20 mouse cellular contexts compared by ENCODE assay signal in genomic region chr17:5896066-5896465, GRCm38 (mm10). TPM values are rescaled to one million over a fixed set of nuclear protein-coding genes. Genes with fewer than 3 reads are reported as not detected.
DNase-seq lines count a peak whose midpoint lies in the region; ATAC-seq and TF ChIP-seq lines count a peak whose summit lies in the region.
"Had no signal": no experiment of that assay in that cellular context is flagged by ENCODE, and none has a peak within 500 bp of the region (broad histone marks: within the 10 kb centered on the region; RNA-seq: fewer than 3 reads in every experiment).

No protein-coding gene starts in this region.

- H3K4me1 ChIP-seq in kidney, postnatal 0 days (replicated peaks; ENCODE audit: insufficient read depth, low read length) = no peaks in the 10 kb centered on the region
- H3K4me1 ChIP-seq in embryonic facial prominence, embryonic 14.5 days (ENCODE audit: control insufficient read depth, insufficient read depth, low read length) = no peaks in the 10 kb centered on the region
- H3K4me1 ChIP-seq in stomach, embryonic 15.5 days = 0 out of 2 replicates have a peak, but pooled peaks cover 9% of the 10 kb centered on the region
- H3K4me1 ChIP-seq in midbrain, embryonic 10.5 days = peaks cover 22% of the 10 kb centered on the region
- H3K4me1 ChIP-seq: midbrain, embryonic 15.5 days; neural tube, embryonic 15.5 days had no signal

- peaks cover 11% of the 10 kb centered on the region; the same call in 1 of the 2 replicates for H3K36me3 ChIP-seq in kidney, postnatal 0 days (ENCODE audit: insufficient read depth, low read length)
- H3K36me3 ChIP-seq in embryonic facial prominence, embryonic 14.5 days (ENCODE audit: control insufficient read depth, insufficient read depth, low read length) = peaks cover 20% of the 10 kb centered on the region
- H3K36me3 ChIP-seq in stomach, embryonic 15.5 days = peaks cover 5% of the 10 kb centered on the region
- H3K36me3 ChIP-seq in midbrain, embryonic 10.5 days = peaks cover 15% of the 10 kb centered on the region
- H3K36me3 ChIP-seq: midbrain, embryonic 15.5 days had no signal

- no peak overlapping the region for H3K4me3 ChIP-seq in kidney, postnatal 0 days (replicated peaks; ENCODE audit: low read depth, low read length)
- no peak overlapping the region for H3K4me3 ChIP-seq in embryonic facial prominence, embryonic 14.5 days (ENCODE audit: low read depth, low read length)
- H3K4me3 ChIP-seq in stomach, embryonic 15.5 days (replicated peaks) = no peak overlapping the region
- H3K4me3 ChIP-seq in midbrain, embryonic 10.5 days = no peak overlapping the region
- H3K4me3 ChIP-seq: erythroblast, embryonic 14.5 days; heart, adult 2 months; heart, embryonic 15.5 days; midbrain, embryonic 15.5 days; neural tube, embryonic 15.5 days had no signal

- no peak overlapping the region for H3K4me2 ChIP-seq in kidney, postnatal 0 days (ENCODE audit: low read length)
- H3K4me2 ChIP-seq in embryonic facial prominence, embryonic 14.5 days (ENCODE audit: low read depth, low read length) = no peak overlapping the region
- H3K4me2 ChIP-seq in stomach, embryonic 15.5 days = no peak overlapping the region
- H3K4me2 ChIP-seq: heart, embryonic 15.5 days; midbrain, embryonic 15.5 days; neural tube, embryonic 15.5 days had no signal

- peak; percentile 68; the same call in 1 of the 2 replicates for ATAC-seq in kidney, postnatal 0 days (replicated peaks; ENCODE audit: low FRiP score, low read depth)
- peak; percentile 82; the same call in 1 of the 2 replicates for ATAC-seq in embryonic facial prominence, embryonic 14.5 days (ENCODE audit: low read depth)
- peak; percentile 74 for ATAC-seq in stomach, embryonic 15.5 days (ENCODE audit: insufficient read depth, low FRiP score, low read depth)
- ATAC-seq: forebrain, embryonic 14.5 days; hindbrain, postnatal 0 days; liver, postnatal 0 days; midbrain, embryonic 15.5 days had no signal

- H3K27me3 ChIP-seq in kidney, postnatal 0 days (ENCODE audit: insufficient read depth, low read length) = no peaks in the 10 kb centered on the region
- H3K27me3 ChIP-seq in embryonic facial prominence, embryonic 14.5 days (replicated peaks; ENCODE audit: control insufficient read depth, insufficient read depth, low read length) = no peaks in the 10 kb centered on the region
- H3K27me3 ChIP-seq in stomach, embryonic 15.5 days (replicated peaks) = no peaks in the 10 kb centered on the region
- H3K27me3 ChIP-seq in midbrain, embryonic 10.5 days (ENCODE audit: low read depth, poor library complexity, severe bottlenecking) = no peaks in the 10 kb centered on the region
- H3K27me3 ChIP-seq: heart, embryonic 15.5 days; midbrain, embryonic 15.5 days; neural tube, embryonic 15.5 days had no signal

- WGBS in kidney, postnatal 0 days = 51% methylated on average over 4 of the region's 4 CpGs
- 56% methylated on average over 4 of the region's 4 CpGs for WGBS in embryonic facial prominence, embryonic 14.5 days
- 45% methylated on average over 4 of the region's 4 CpGs for WGBS in stomach, embryonic 15.5 days
- 71% methylated on average over 4 of the region's 4 CpGs for WGBS in midbrain, embryonic 10.5 days

- H3K9me3 ChIP-seq in kidney, postnatal 0 days (replicated peaks; ENCODE audit: low read length) = no peaks in the 10 kb centered on the region
- no peaks in the 10 kb centered on the region for H3K9me3 ChIP-seq in embryonic facial prominence, embryonic 14.5 days (ENCODE audit: control insufficient read depth, low read length)
- no peaks in the 10 kb centered on the region for H3K9me3 ChIP-seq in stomach, embryonic 15.5 days
- no peaks in the 10 kb centered on the region for H3K9me3 ChIP-seq in midbrain, embryonic 10.5 days (replicated peaks)
- H3K9me3 ChIP-seq: heart, embryonic 15.5 days; midbrain, embryonic 15.5 days; neural tube, embryonic 15.5 days had no signal

- DNase-seq in kidney, postnatal 0 days (ENCODE audit: low spot score) = no peak
- no peak for DNase-seq in kidney, postnatal 10 days
- DNase-seq in R1 (ENCODE audit: low read depth, low spot score) = peak; percentile 53
- DNase-seq in embryonic facial prominence, embryonic 14.5 days (ENCODE audit: low spot score) = peak; percentile 39
- no peak for DNase-seq in adrenal gland, postnatal 36 days
- DNase-seq in midbrain, embryonic 10.5 days (ENCODE audit: low spot score) = no peak
- DNase-seq: adrenal gland, postnatal 14 days; gastrocnemius, postnatal 14 days; heart, adult 2 months; heart, postnatal 4 days; kidney, adult 8-10 months; layer of hippocampus, postnatal 36 days; liver, postnatal 0 days had no signal

- TF ChIP-seq CTCF in kidney, postnatal 0 days (IDR thresholded peaks at IDR 0.05; ENCODE audit: low read depth) = no peak

- no peak overlapping the region for H3K27ac ChIP-seq in kidney, postnatal 0 days
- no peak overlapping the region for H3K27ac ChIP-seq in embryonic facial prominence, embryonic 14.5 days (replicated peaks; ENCODE audit: low read depth, low read length)
- peak overlapping the region; percentile 33 for H3K27ac ChIP-seq in stomach, embryonic 15.5 days
- no peak overlapping the region for H3K27ac ChIP-seq in midbrain, embryonic 10.5 days (replicated peaks)
- H3K27ac ChIP-seq: heart, adult 2 months; heart, embryonic 15.5 days; hindbrain, postnatal 0 days; midbrain, embryonic 15.5 days; neural tube, embryonic 15.5 days had no signal

- H3K9ac ChIP-seq in kidney, postnatal 0 days (ENCODE audit: low read depth, low read length) = no peak overlapping the region
- no peak overlapping the region for H3K9ac ChIP-seq in embryonic facial prominence, embryonic 14.5 days (ENCODE audit: low read depth, low read length)
- no peak overlapping the region for H3K9ac ChIP-seq in stomach, embryonic 15.5 days
- H3K9ac ChIP-seq: heart, embryonic 15.5 days; liver, postnatal 0 days; midbrain, embryonic 15.5 days; neural tube, embryonic 15.5 days had no signal

RNA-seq across cellular contexts. Expression of gene Synj2, which starts 45.0 kb away (rescaled TPM):
- 2.4 and 3.7 TPM in 2 replicates for polyA plus RNA-seq in kidney, postnatal 0 days (2015; fragmentation: Nextera tagmentation; extraction: Ambion mirVana)
- polyA plus RNA-seq in embryonic facial prominence, embryonic 14.5 days (2014; fragmentation: Nextera tagmentation; extraction: Ambion mirVana) = 4.3 and 4.7 TPM in 2 replicates
- 5.9 and 6.6 TPM in 2 replicates for polyA plus RNA-seq in stomach, embryonic 15.5 days (2015; fragmentation: Nextera tagmentation; extraction: Ambion mirVana)
- 10 to 100 TPM; 10.2 to 20.7 TPM for total RNA-seq in adrenal gland, postnatal 36 days (2021)
- 0.88 and 1.3 TPM in 2 replicates for polyA plus RNA-seq in midbrain, embryonic 10.5 days (2016; fragmentation: Nextera tagmentation; extraction: Ambion mirVana)
- polyA plus RNA-seq: erythroblast, embryonic 14.5 days had no signal

RNA-seq across cellular contexts. Expression of gene Snx9, which starts 54.9 kb away (rescaled TPM):
- polyA plus RNA-seq in kidney, postnatal 0 days (2015; fragmentation: Nextera tagmentation; extraction: Ambion mirVana) = 41.7 and 41.9 TPM in 2 replicates
- 37.5 and 40.9 TPM in 2 replicates for polyA plus RNA-seq in embryonic facial prominence, embryonic 14.5 days (2014; fragmentation: Nextera tagmentation; extraction: Ambion mirVana)
- polyA plus RNA-seq in stomach, embryonic 15.5 days (2015; fragmentation: Nextera tagmentation; extraction: Ambion mirVana) = 37.5 and 42.8 TPM in 2 replicates
- 10 to 100 TPM; 49.7 to 57.2 TPM for total RNA-seq in adrenal gland, postnatal 36 days (2021)
- 14.2 and 15.3 TPM in 2 replicates for polyA plus RNA-seq in midbrain, embryonic 10.5 days (2016; fragmentation: Nextera tagmentation; extraction: Ambion mirVana)

Comparison
In these comparisons a context has a peak if more than half of its experiments do, and no peak if none do; other contexts are left out.
1. DNase-seq: peak in R1 (single experiment) and embryonic facial prominence, embryonic 14.5 days (single experiment); none in kidney, postnatal 0 days (single experiment), kidney, postnatal 10 days (single experiment), adrenal gland, postnatal 36 days (0 of 2) and midbrain, embryonic 10.5 days (single experiment).
2. Peak in every context shown above with its lines, with median percentiles within 50 percentile points of each other: ATAC-seq.